Mouse (Mus musculus) forebrain, embryonic 15.5 days (tissue): ENCODE measurements around the gene Lsm11. TPM values are rescaled to one million over a fixed set of nuclear protein-coding genes. Genes with fewer than 3 reads are reported as not detected.
A peak's percentile ranks its signal among the peaks of the same experiment; 100 is the strongest.

Experiments used
- ATAC-seq: fragments of 200-750 bp; cut with Nextera tagmentation; replicated peaks from 2 replicates; pipeline ENCODE4 v1.8.0; 2017; ENCODE audit warnings: mild to moderate bottlenecking, moderate TSS enrichment, moderate library complexity
- H3K27ac ChIP-seq: fragments of 300-500 bp; sonication (generic); replicated peaks from 2 replicates; pipeline ENCODE4 v1.5.1; 2015; ENCODE audit warnings: mild to moderate bottlenecking, inconsistent platforms
- H3K27me3 ChIP-seq: fragments of 300-500 bp; sonication (generic); 2 replicates; pipeline ENCODE4 v1.6.1; 2015; ENCODE audit warnings: inconsistent platforms
- H3K36me3 ChIP-seq: fragments of 300-500 bp; sonication (generic); 2 replicates; pipeline ENCODE4 v1.6.1; 2015; ENCODE audit warnings: mild to moderate bottlenecking, inconsistent platforms
- H3K4me1 ChIP-seq: fragments of 300-500 bp; sonication (generic); 2 replicates; pipeline ENCODE4 v1.6.1; 2015; ENCODE audit warnings: inconsistent platforms
- H3K4me2 ChIP-seq: fragments of 300-500 bp; sonication (generic); replicated peaks from 2 replicates; pipeline ENCODE4 v1.6.1; 2015; ENCODE audit warnings: mild to moderate bottlenecking, inconsistent platforms
- H3K4me3 ChIP-seq: fragments of 300-500 bp; sonication (generic); 2 replicates; pipeline ENCODE4 v1.5.1; 2015; ENCODE audit warnings: mild to moderate bottlenecking, inconsistent platforms
- H3K9ac ChIP-seq: fragments of 300-500 bp; sonication (generic); replicated peaks from 2 replicates; pipeline ENCODE4 v1.6.1; 2015; ENCODE audit warnings: mild to moderate bottlenecking, inconsistent platforms
- H3K9me3 ChIP-seq: fragments of 300-500 bp; sonication (generic); 2 replicates; pipeline ENCODE4 v1.6.1; 2016; ENCODE audit warnings: inconsistent platforms
- WGBS: fragments of 180-500 bp; shearing (Covaris S2); methylation state at CpG from one replicate; pipeline ENCODE4 v1.1.7; 2015; ENCODE audit warnings: mixed read lengths; 5-methylcytosine and 5-hydroxymethylcytosine counted together
- polyA plus RNA-seq: library from polyadenylated mRNA; unstranded; fragments of >200 nt; fragmentation: Nextera tagmentation; extraction: Ambion mirVana; gene quantifications from 2 replicates; pipeline ENCODE4 v1.2.1, GENCODE M21; 2015

Gene Lsm11
- 13.1 and 13.3 TPM in 2 replicates for polyA plus RNA-seq

DNA sequence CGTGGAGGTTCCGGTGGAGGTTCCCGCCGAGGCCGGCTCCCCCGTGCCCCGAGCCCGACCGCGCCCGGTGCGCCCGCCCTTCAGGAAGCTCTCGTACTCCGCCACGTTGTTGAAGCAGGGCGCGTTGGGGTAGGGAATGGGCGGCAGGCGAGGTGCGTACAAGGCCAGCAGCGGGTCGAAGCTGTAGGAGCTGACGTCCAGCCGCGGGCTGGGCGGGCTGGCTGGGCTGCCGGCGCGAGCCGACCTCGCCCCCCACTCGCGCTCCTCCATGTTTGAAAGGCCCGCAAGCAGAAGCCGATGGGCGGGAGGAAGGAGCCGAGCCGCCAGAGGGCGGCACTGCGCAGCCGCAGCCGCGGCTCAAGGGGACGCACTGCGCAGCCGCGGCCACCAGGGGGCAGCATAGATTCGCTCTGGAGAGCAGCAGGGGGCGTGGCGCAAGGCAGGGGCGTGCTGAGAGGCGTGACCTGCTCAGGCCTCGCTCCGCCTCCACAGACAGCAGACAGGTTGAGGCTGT, at the start of gene Lsm11:
Gene Lsm11, minus strand, starts transcription at position 293 of the 514 bp plus-strand sequence.
- peak within 1 kb of the TSS; percentile 85 for H3K9ac ChIP-seq
- peak within 1 kb of the TSS; percentile 78 for H3K4me2 ChIP-seq
- under 1% methylated on average over 55 of the region's 55 CpGs for WGBS
- peaks cover 7% of the 10 kb centered on the region for H3K36me3 ChIP-seq
- peak within 1 kb of the TSS; percentile 83 for H3K4me3 ChIP-seq
- H3K27me3 ChIP-seq: no peaks in the 10 kb centered on the region
- no peaks in the 10 kb centered on the region for H3K9me3 ChIP-seq
- peaks cover 16% of the 10 kb centered on the region for H3K4me1 ChIP-seq
- peak; percentile 79 for ATAC-seq
- H3K27ac ChIP-seq: peak within 1 kb of the TSS; percentile 68

DNA sequence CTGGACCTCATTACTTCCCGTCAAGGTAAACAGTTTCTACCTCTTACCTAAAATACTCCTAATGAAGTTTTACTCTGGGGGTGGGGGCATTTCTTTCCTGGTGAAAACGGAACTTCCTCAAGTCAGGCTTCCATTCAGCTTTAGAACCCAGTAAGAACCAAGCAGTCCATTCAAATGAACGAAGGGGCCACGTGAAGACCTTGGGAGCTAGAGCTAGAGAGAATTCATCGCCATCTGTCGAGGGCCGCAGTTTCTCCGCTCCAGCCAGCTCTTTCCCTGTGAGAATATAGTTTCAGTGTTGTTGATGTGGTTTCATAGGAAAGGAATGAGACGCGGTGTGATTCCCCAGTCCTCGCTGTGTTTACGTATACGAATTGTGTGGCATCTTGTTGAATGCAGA, 47.4 kb upstream of the Lsm11 start:
- no peaks in the 10 kb centered on the region for H3K36me3 ChIP-seq
- no peaks in the 10 kb centered on the region for H3K4me1 ChIP-seq
- no peaks in the 10 kb centered on the region for H3K9me3 ChIP-seq
- no peak overlapping the region for H3K4me3 ChIP-seq
- H3K27ac ChIP-seq: no peak overlapping the region
- H3K27me3 ChIP-seq: no peaks in the 10 kb centered on the region; the same call in 1 of the 2 replicates
- H3K4me2 ChIP-seq: peak overlapping the region; percentile 29
- no peak overlapping the region for H3K9ac ChIP-seq
- 55% methylated on average over 13 of the region's 13 CpGs for WGBS
- no peak for ATAC-seq

DNA sequence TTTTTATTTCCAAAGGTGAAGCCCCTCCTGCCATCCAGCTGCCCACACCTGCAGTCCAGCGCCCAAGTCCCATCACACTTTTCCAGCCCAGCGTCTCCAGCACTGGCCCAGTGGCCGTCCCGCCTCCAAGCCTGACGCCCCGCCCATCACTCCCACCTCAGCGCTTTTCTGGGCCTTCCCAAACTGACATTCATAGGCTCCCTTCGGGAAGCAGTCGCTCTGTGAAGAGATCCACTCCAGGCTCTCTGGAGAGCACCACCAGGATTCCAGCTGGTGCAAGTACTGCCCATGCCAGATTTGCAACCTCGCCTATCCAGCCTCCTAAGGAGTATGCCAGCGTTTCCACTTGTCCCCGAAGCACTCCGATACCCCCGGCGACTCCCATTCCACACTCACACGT, 46.9 kb upstream of the Lsm11 start:
- H3K27me3 ChIP-seq: no peaks in the 10 kb centered on the region; the same call in 1 of the 2 replicates
- WGBS: 11% methylated on average over 16 of the region's 16 CpGs
- peak overlapping the region; percentile 29 for H3K4me2 ChIP-seq
- ATAC-seq: peak; percentile 58; the same call in 1 of the 2 replicates
- H3K36me3 ChIP-seq: no peaks in the 10 kb centered on the region
- no peak overlapping the region for H3K27ac ChIP-seq
- H3K4me1 ChIP-seq: no peaks in the 10 kb centered on the region
- H3K9me3 ChIP-seq: no peaks in the 10 kb centered on the region
- no peak overlapping the region for H3K9ac ChIP-seq
- no peak overlapping the region for H3K4me3 ChIP-seq

DNA sequence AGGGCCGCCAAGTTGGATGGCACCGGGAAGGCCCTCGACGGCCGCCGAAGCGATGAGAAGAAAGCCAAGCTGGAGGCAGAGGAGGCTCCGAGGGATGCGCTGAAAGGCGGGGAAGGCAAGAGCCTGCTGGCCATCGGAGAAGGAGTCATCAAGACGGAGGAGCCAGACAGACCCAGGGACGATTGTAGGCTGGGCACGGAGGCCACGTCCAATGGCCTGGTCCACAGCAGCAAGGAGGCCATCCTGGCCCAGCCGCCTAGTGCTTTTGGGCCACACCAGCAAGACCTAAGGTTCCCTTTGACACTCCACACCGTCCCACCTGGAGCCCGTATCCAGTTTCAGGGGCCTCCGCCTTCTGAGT, 36.1 kb upstream of the Lsm11 start:
- peak overlapping the region; percentile 70 for H3K27ac ChIP-seq
- ATAC-seq: peak; percentile 36; the same call in 1 of the 2 replicates
- peak overlapping the region; percentile 67 for H3K9ac ChIP-seq
- H3K27me3 ChIP-seq: no peaks in the 10 kb centered on the region
- peak overlapping the region; percentile 56 for H3K4me3 ChIP-seq
- H3K36me3 ChIP-seq: no peaks in the 10 kb centered on the region
- H3K4me1 ChIP-seq: 0 out of 2 replicates have a peak, but pooled peaks cover 3% of the 10 kb centered on the region
- H3K9me3 ChIP-seq: no peaks in the 10 kb centered on the region
- 41% methylated on average over 19 of the region's 19 CpGs for WGBS
- peak overlapping the region; percentile 68 for H3K4me2 ChIP-seq

DNA sequence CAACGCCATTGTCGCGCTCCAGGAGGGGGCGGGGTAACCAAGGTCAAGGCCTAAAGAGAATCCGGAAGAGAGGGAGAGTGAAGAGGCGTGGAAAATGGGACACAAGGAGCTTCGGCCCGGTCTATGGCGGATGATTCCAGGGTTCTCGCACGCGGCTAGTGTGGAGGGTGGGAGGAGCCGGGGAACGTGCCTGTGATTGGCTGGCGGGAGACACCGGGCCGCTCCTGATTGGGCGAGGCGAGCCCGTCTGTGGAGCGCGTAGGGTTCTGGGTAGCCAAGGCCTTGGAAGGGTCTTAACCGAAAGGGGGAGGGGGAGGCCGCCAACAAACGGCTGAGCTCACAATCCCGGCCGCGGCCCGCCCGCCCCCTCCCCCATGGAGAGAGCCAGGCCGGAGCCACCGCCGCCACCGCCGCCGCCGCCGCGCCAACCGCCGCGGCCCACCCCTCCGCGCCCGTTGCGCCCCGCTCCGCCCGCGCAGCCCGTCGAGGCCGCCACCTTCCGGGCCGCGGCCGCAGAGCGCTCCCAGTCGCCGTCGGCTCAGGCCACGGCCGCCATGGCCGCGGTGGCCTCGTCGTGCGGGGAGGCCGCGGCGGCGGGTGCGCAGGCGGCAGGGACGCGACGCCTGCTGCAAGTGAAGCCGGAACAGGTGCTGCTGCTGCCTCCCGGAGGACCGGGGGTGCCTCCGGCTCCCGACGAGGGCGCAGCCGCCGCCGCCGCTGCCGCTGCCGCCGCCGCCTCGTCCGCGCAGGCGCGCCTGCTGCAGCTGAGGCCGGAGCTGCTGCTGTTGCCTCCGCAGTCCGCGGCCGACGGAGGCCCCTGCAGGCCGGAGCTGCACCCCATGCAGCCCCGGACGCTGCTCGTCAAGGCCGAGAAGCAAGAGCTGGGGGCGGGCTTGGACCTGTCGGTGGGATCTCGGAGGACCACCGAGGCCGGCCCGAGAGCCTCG, 35.5 kb upstream of the Lsm11 start, which contains the start of gene Sox30:
Gene Sox30, plus strand, starts transcription at position 365 of the 947 bp plus-strand sequence.
- ATAC-seq: peak; percentile 98
- Histone ChIP-seq H3K4me3 (peak within 1 kb of the TSS; percentile 56), H3K4me1 (0 out of 2 replicates have a peak, but pooled peaks cover 3% of the 10 kb centered on the region), H3K36me3 (no peaks in the 10 kb centered on the region), H3K9me3 (no peaks in the 10 kb centered on the region), H3K27me3 (no peaks in the 10 kb centered on the region), H3K27ac (peak within 1 kb of the TSS; percentile 70), H3K4me2 (peak within 1 kb of the TSS; percentile 68), H3K9ac (peak within 1 kb of the TSS; percentile 67)
- 15% methylated on average over 67 of the region's 115 CpGs for WGBS

DNA sequence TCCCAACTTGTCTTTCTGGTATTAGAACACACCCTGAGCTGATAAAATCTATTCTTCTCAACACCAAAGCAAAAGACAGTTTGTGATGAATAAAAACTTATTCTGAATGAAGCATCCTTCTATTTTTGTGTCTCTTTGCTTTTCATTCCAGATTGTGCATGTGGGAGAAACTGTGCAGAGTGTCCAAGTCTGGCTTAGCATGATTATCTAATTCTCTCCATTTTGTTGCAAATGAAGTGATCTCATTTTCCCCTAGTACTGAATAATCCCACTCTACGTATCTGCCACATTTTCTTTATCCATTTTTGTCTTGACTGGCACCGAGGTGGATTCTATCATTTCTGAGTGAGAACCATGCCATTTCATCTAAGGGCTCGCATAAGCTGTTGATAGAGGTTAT, 31.3 kb upstream of the Lsm11 start:
- ATAC-seq: no peak

DNA sequence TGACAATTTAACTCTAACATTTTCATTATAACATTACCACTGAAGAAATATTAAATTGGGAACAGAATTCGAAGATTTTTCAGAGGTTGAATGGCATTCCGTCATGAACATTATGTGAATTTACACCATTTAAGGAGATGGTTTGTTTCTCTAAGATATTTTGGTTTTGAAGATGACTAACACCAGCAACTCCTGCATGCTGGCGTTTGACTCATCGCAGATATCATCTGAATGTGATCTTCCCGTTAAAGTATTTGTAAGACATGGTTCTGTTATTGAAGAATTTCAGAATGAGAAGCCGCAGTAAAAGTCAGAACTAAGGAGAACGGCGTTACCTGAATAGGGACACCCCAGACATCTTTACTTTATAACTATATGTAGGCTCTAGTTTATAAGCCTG, 29.7 kb upstream of the Lsm11 start:
- H3K9me3 ChIP-seq: no peaks in the 10 kb centered on the region
- H3K4me2 ChIP-seq: no peak overlapping the region
- ATAC-seq: no peak
- no peak overlapping the region for H3K4me3 ChIP-seq
- no peaks in the 10 kb centered on the region for H3K36me3 ChIP-seq
- no peak overlapping the region for H3K27ac ChIP-seq
- 94% methylated on average over 8 of the region's 8 CpGs for WGBS
- no peaks in the 10 kb centered on the region for H3K4me1 ChIP-seq
- no peak overlapping the region for H3K9ac ChIP-seq
- H3K27me3 ChIP-seq: no peaks in the 10 kb centered on the region

More for the DNA sequence above, 31.3 kb upstream of the Lsm11 start:
- 0 out of 2 replicates have a peak, but pooled peaks cover 3% of the 10 kb centered on the region for H3K4me1 ChIP-seq
- H3K27me3 ChIP-seq: no peaks in the 10 kb centered on the region
- no peaks in the 10 kb centered on the region for H3K36me3 ChIP-seq
- no peak overlapping the region for H3K27ac ChIP-seq
- WGBS: 72% methylated on average over 3 of the region's 3 CpGs
- no peaks in the 10 kb centered on the region for H3K9me3 ChIP-seq
- no peak overlapping the region for H3K4me3 ChIP-seq
- no peak overlapping the region for H3K9ac ChIP-seq
- no peak overlapping the region for H3K4me2 ChIP-seq

DNA sequence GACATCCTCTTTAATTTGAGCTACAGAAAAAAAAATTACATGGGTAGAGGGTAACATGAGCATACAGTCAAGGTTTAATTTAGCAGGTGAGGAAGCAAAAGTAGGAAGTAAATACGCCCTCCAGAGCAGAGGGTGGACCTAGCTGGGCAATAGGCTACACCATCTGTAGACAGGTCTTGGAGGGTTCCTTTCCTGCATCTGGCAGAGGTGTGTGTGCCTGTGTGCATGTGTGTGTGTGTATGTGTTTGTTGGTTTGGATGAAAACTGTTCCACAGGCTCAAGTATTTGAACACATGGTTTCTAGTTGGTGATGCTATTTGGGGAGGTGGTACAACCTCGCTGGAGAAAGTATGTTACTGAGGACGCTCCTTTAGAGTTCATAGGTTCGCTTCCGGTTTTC, 28.9 kb upstream of the Lsm11 start:
- 86% methylated on average over 5 of the region's 5 CpGs for WGBS
- ATAC-seq: no peak

DNA sequence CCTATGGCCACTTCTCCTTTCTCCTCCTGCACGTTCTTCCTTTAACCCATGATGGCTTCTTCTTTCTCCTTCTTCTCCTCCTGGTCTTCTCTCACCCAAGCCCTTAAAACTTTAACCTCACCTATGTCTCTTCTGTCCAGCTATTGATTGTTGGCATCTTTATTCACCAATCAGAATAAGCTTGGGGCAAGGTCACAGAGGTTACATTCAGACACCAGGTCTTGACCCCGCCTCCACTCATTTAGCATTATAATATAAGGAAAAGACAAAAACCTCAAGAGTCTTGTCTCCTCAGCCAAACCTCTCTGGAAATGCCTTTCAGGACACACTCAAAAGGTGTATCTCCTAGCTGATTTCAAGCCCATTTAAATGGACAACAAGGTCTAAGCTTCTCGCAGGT, 23.7 kb upstream of the Lsm11 start:
- Histone ChIP-seq H3K4me1 (no peaks in the 10 kb centered on the region), H3K36me3 (no peaks in the 10 kb centered on the region), H3K27me3 (no peaks in the 10 kb centered on the region), H3K4me3 (no peak overlapping the region), H3K27ac (no peak overlapping the region), H3K9ac (no peak overlapping the region), H3K4me2 (no peak overlapping the region), H3K9me3 (no peaks in the 10 kb centered on the region)
- no peak for ATAC-seq
- WGBS: 94% methylated on average over 3 of the region's 3 CpGs

More for the DNA sequence above, 28.9 kb upstream of the Lsm11 start:
- Histone ChIP-seq H3K4me3 (no peak overlapping the region), H3K9ac (no peak overlapping the region), H3K27me3 (no peaks in the 10 kb centered on the region), H3K4me2 (no peak overlapping the region), H3K4me1 (no peaks in the 10 kb centered on the region), H3K36me3 (no peaks in the 10 kb centered on the region), H3K9me3 (no peaks in the 10 kb centered on the region), H3K27ac (no peak overlapping the region)

DNA sequence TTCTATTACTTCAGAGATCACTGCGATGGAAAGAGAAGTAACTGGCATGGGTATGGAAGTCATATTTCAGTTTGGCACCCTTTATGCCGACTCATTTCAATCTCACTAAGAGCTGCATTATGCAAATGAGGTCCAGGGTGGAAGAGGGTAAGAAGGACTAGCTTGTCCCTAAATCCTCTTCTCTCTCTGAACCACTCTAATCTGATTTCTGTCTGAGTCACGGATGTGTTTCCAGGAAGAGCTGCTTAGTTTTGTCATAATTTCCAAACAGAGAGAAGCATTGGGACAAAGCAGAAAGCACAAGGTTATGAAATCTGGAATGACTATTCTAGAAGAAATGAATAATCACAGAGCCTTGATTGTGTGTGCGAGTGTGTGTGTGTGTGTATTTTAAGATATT, 22.2 kb upstream of the Lsm11 start:
- no peak overlapping the region for H3K27ac ChIP-seq
- no peak overlapping the region for H3K4me3 ChIP-seq
- H3K9me3 ChIP-seq: no peaks in the 10 kb centered on the region
- no peak for ATAC-seq
- no peaks in the 10 kb centered on the region for H3K36me3 ChIP-seq
- 89% methylated on average over 4 of the region's 4 CpGs for WGBS
- no peaks in the 10 kb centered on the region for H3K27me3 ChIP-seq
- no peak overlapping the region for H3K4me2 ChIP-seq
- H3K4me1 ChIP-seq: no peaks in the 10 kb centered on the region
- no peak overlapping the region for H3K9ac ChIP-seq

DNA sequence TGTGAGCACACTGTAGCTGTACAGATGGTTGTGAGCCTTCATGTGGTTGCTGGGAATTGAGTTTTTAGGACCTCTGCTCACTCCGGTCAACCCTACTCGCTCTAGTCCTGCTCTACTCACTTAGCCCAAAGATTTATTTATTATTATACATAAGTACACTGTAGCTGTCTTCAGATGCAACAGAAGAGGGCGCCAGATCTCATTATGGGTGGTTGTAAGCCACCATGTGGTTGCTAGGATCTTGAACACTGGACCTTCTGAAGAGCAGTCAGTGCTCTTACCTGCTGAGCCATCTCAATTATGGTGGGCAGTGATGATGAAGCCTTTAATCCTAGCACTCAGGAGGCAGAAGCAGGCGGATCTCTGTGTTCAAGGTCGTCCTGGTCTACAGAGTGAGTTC, 15.3 kb upstream of the Lsm11 start:
- Histone ChIP-seq H3K36me3 (no peaks in the 10 kb centered on the region), H3K4me2 (no peak overlapping the region), H3K4me1 (no peaks in the 10 kb centered on the region), H3K27ac (no peak overlapping the region), H3K9me3 (no peaks in the 10 kb centered on the region), H3K4me3 (no peak overlapping the region), H3K9ac (no peak overlapping the region), H3K27me3 (0 out of 2 replicates have a peak, but pooled peaks cover 3% of the 10 kb centered on the region)
- 89% methylated on average over 5 of the region's 5 CpGs for WGBS
- ATAC-seq: no peak

DNA sequence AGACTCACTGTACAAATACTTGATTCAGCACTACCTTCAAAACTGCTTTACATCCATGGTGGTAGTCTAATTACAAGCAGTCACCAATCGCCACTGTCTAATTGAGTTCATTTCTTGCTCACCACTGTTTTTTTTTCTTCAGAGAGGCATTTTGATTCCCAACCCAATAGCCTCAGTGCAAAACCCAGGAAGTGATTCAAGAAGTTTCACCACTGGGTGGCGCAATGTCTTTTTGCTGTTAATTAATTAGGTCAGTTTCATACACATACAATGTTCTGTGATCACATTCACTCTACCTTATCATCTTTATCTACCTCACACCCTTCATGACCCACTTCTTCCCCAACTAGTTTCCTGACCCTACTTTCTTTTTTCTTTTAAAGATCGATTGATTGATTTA, 14.9 kb upstream of the Lsm11 start:
- H3K9ac ChIP-seq: no peak overlapping the region
- no peak overlapping the region for H3K27ac ChIP-seq
- 75% methylated on average over 3 of the region's 3 CpGs for WGBS
- no peak for ATAC-seq
- peaks cover 3% of the 10 kb centered on the region for H3K4me1 ChIP-seq
- no peak overlapping the region for H3K4me2 ChIP-seq
- no peaks in the 10 kb centered on the region for H3K9me3 ChIP-seq
- H3K36me3 ChIP-seq: no peaks in the 10 kb centered on the region
- 0 out of 2 replicates have a peak, but pooled peaks cover 3% of the 10 kb centered on the region for H3K27me3 ChIP-seq
- H3K4me3 ChIP-seq: no peak overlapping the region
